Mouse (Mus musculus) CH12.LX (cell line): ENCODE measurements around the gene Cept1. TPM values are rescaled to one million over a fixed set of nuclear protein-coding genes. Genes with fewer than 3 reads are reported as not detected.

ENCODE experiments used
- DNase-seq: peaks from one replicate; pipeline ENCODE4 v3.0.0-alpha.2; 2013; ENCODE audit errors: extremely low read depth
- H3K27ac ChIP-seq: 2 replicates; pipeline ENCODE4 v1.5.1; 2012; ENCODE audit warnings: low read depth, mild to moderate bottlenecking, control low read depth, moderate library complexity; ENCODE audit not compliant: insufficient read depth
- H3K27me3 ChIP-seq: replicated peaks from 2 replicates; pipeline ENCODE3; 2012; ENCODE audit warnings: inconsistent platforms
- H3K36me3 ChIP-seq, 2 experiments: replicated peaks in 1 of 2; 2 replicates each; pipeline versions ENCODE3 to v1.6.1; 2012; ENCODE audit warnings: inconsistent platforms in 1 of 2, low read length in 1 of 2, mild to moderate bottlenecking in 1 of 2, mixed read lengths in 1 of 2, moderate library complexity in 1 of 2; ENCODE audit not compliant: control insufficient read depth in 1 of 2, insufficient read depth in 1 of 2
- H3K4me1 ChIP-seq, 2 experiments: 2 replicates each; pipeline ENCODE4 v1.6.1; 2012; ENCODE audit warnings: inconsistent platforms in 1 of 2, moderate library complexity in 1 of 2; ENCODE audit not compliant: insufficient read depth in 2 of 2, control insufficient read depth in 1 of 2
- H3K4me2 ChIP-seq: 2 replicates; pipeline ENCODE4 v1.6.1; 2012; ENCODE audit warnings: low read depth, mild to moderate bottlenecking, control low read depth; ENCODE audit not compliant: poor library complexity, insufficient read depth, severe bottlenecking
- H3K4me3 ChIP-seq, 3 experiments: fragments of 150-350 bp in 1 of 3; sonication (generic) in 1 of 3; replicated peaks in 1 of 3; 2 replicates each; pipeline versions ENCODE3 to v1.5.1; 2011 to 2012; ENCODE audit warnings: low read depth in 2 of 3, low read length in 2 of 3, mild to moderate bottlenecking in 2 of 3, moderate library complexity in 2 of 3, control low read depth in 1 of 3, improper control_type of control experiment in 1 of 3, inconsistent platforms in 1 of 3, mixed read lengths in 1 of 3; ENCODE audit not compliant: poor library complexity in 1 of 3
- H3K79me2 ChIP-seq: replicated peaks from 2 replicates; pipeline ENCODE4 v1.6.1; 2012; ENCODE audit warnings: mild to moderate bottlenecking, moderate library complexity; ENCODE audit not compliant: control insufficient read depth, poor library complexity, insufficient read depth, severe bottlenecking; ENCODE audit errors: extremely low read depth
- H3K9ac ChIP-seq: 2 replicates; pipeline ENCODE4 v1.6.1; 2012; ENCODE audit warnings: low read depth, mild to moderate bottlenecking, control low read depth, moderate library complexity; ENCODE audit not compliant: insufficient read depth
- H3K9me3 ChIP-seq: replicated peaks from 2 replicates; pipeline ENCODE3; 2012; ENCODE audit warnings: low read length, inconsistent platforms, mixed read lengths
- BHLHE40 ChIP-seq: IDR thresholded peaks from 2 replicates; pipeline ENCODE4 v1.6.1; 2011; ENCODE audit warnings: mild to moderate bottlenecking, low read depth, low read length, improper control_type of control experiment
- E2F4 ChIP-seq: IDR thresholded peaks from 2 replicates; pipeline ENCODE4 v1.6.1; 2011; ENCODE audit warnings: low read depth, low read length, improper control_type of control experiment; ENCODE audit not compliant: insufficient replicate concordance
- ELF1 ChIP-seq: IDR thresholded peaks from 2 replicates; pipeline ENCODE4 v1.6.1; 2014; ENCODE audit warnings: low read depth, mild to moderate bottlenecking, inconsistent platforms, low read length, improper control_type of control experiment
- EP300 ChIP-seq: IDR thresholded peaks from 2 replicates; pipeline ENCODE4 v1.6.1; 2011; ENCODE audit warnings: low read length, improper control_type of control experiment
- HCFC1 ChIP-seq: IDR thresholded peaks from 2 replicates; pipeline ENCODE4 v1.6.1; 2012; ENCODE audit warnings: low read depth, mild to moderate bottlenecking, inconsistent platforms, low read length, improper control_type of control experiment
- JUN ChIP-seq: IDR thresholded peaks from 2 replicates; pipeline ENCODE4 v1.6.1; 2011; ENCODE audit warnings: low read depth, mild to moderate bottlenecking, low read length, improper control_type of control experiment, moderate library complexity; ENCODE audit not compliant: insufficient read depth
- JUND ChIP-seq: conservative IDR thresholded peaks from 2 replicates; pipeline ENCODE4 v1.6.1; 2011; ENCODE audit warnings: low read depth, low read length, improper control_type of control experiment
- KAT2A ChIP-seq: IDR thresholded peaks from 2 replicates; pipeline ENCODE4 v1.6.1; 2012; ENCODE audit warnings: low read length, improper control_type of control experiment, inconsistent platforms; ENCODE audit not compliant: insufficient replicate concordance
- MAFK ChIP-seq: IDR thresholded peaks from 2 replicates; pipeline ENCODE4 v1.6.1; 2011; ENCODE audit warnings: low read length, improper control_type of control experiment; ENCODE audit not compliant: insufficient replicate concordance
- MAZ ChIP-seq: IDR thresholded peaks from 2 replicates; pipeline ENCODE4 v1.6.1; 2012; ENCODE audit warnings: low read depth, mild to moderate bottlenecking, inconsistent platforms, low read length, improper control_type of control experiment, moderate library complexity
- MEF2A ChIP-seq: IDR thresholded peaks from 2 replicates; pipeline ENCODE4 v1.6.1; 2014; ENCODE audit warnings: low read depth, mild to moderate bottlenecking, inconsistent platforms, low read length, improper control_type of control experiment, borderline replicate concordance
- NELFE ChIP-seq: IDR thresholded peaks from 2 replicates; pipeline ENCODE4 v1.6.1; 2011; ENCODE audit warnings: low read depth, low read length, improper control_type of control experiment
- NRF1 ChIP-seq: IDR thresholded peaks from 2 replicates; pipeline ENCODE4 v1.6.1; 2014; ENCODE audit warnings: low read depth, mild to moderate bottlenecking, inconsistent platforms, low read length, improper control_type of control experiment, moderate library complexity
- PAX5 ChIP-seq: IDR thresholded peaks from 2 replicates; pipeline ENCODE4 v1.6.1; 2012; ENCODE audit warnings: low read length, inconsistent platforms, mixed read lengths
- POLR2A ChIP-seq: IDR thresholded peaks from 2 replicates; pipeline ENCODE4 v1.6.1; 2011; ENCODE audit warnings: low read depth, mild to moderate bottlenecking, improper control_type of control experiment, low read length
- RAD21 ChIP-seq: IDR thresholded peaks from 2 replicates; pipeline ENCODE4 v1.6.1; 2011; ENCODE audit warnings: low read depth, mild to moderate bottlenecking, low read length, improper control_type of control experiment, moderate library complexity
- RCOR1 ChIP-seq: conservative IDR thresholded peaks from 2 replicates; pipeline ENCODE4 v1.6.1; 2012; ENCODE audit warnings: low read depth, mild to moderate bottlenecking, inconsistent platforms, low read length, improper control_type of control experiment
- TBP ChIP-seq: conservative IDR thresholded peaks from 2 replicates; pipeline ENCODE4 v1.6.1; 2011; ENCODE audit warnings: low read depth, low read length, improper control_type of control experiment
- USF1 ChIP-seq: IDR thresholded peaks from 2 replicates; pipeline ENCODE4 v1.6.1; 2014; ENCODE audit warnings: low read depth, mild to moderate bottlenecking, inconsistent platforms, low read length, improper control_type of control experiment
- USF2 ChIP-seq: conservative IDR thresholded peaks from 2 replicates; pipeline ENCODE4 v1.6.1; 2011; ENCODE audit warnings: low read depth, low read length, improper control_type of control experiment
- ZMIZ1 ChIP-seq: IDR thresholded peaks from 2 replicates; pipeline ENCODE4 v1.6.1; 2012; ENCODE audit warnings: low read depth, mild to moderate bottlenecking, inconsistent platforms, low read length, improper control_type of control experiment
- ZNF384 ChIP-seq: IDR thresholded peaks from 2 replicates; pipeline ENCODE4 v1.6.1; 2012; ENCODE audit warnings: low read depth, low read length, improper control_type of control experiment, inconsistent platforms
- dilution Hi-C: fragments of 300-500 bp; cut with MboI; formaldehyde crosslinking; loops from 2 replicates; pipeline ENCODE4 v1.14.3; 2020; ENCODE audit warnings: low sequenced_read_pairs; ENCODE audit not compliant: extremely low pct_unique_long_range_greater_than_20kb, extremely low pct_ligation_motif_present
- in situ Hi-C: fragments of 300-500 bp; cut with MboI; formaldehyde crosslinking; loops from 3 replicates; pipeline ENCODE4 v1.14.3; 2019; ENCODE audit warnings: low sequenced_read_pairs, low pct_ligation_motif_present, low pct_unique_long_range_greater_than_20kb, mixed read lengths
- polyA plus RNA-seq: library from polyadenylated mRNA; unstranded; fragments of >175 nt; gene quantifications from 2 replicates; pipeline ENCODE4 v1.2.1, GENCODE M21; 2012; ENCODE audit warnings: low read depth; ENCODE audit not compliant: insufficient read length
- total RNA-seq, 2 experiments: library from RNA; depleted of rRNA; stranded (reverse); fragments of 300-350 nt in 1 of 2; fragments of >200 nt in 1 of 2; gene quantifications; 2 replicates each; pipeline ENCODE4 v1.2.3; 2012 to 2014

Gene Cept1
- total and polyA plus RNA-seq, 3 experiments: 27.7 to 73.8 (median 32.7) TPM

- no peak for DNase-seq
- peaks cover 8 to 24% of the 10 kb centered on the region in 2 experiments for H3K4me1 ChIP-seq
These were observed 82.9 kb downstream of the Cept1 start for GRCm38 (mm10) chr3:106464750-106465149.

GRCm38 (mm10) chr3:106462493-106462892 is 85.1 kb downstream of the Cept1 start:
- Histone ChIP-seq H3K27me3 (no peaks in the 10 kb centered on the region), H3K4me2 (no peak overlapping the region), H3K79me2 (no peaks in the 10 kb centered on the region), H3K4me1 (peaks cover 5 to 24% of the 10 kb centered on the region in 2 experiments), H3K4me3 (no peak overlapping the region), H3K27ac (no peak overlapping the region), H3K9ac (no peak overlapping the region), H3K36me3 (no peaks in the 10 kb centered on the region), H3K9me3 (no peaks in the 10 kb centered on the region)
- in situ Hi-C loops (no loop called here), dilution Hi-C loops (no loop called here)
- TF ChIP-seq USF1 (no peak), RCOR1 (no peak), E2F4 (no peak), EP300 (no peak), POLR2A (no peak), ZMIZ1 (no peak), MAZ (no peak), KAT2A (no peak), MEF2A (no peak), HCFC1 (no peak), RAD21 (no peak), USF2 (no peak), ZNF384 (no peak), MAFK (no peak), JUN (no peak), PAX5 (no peak)
- no peak for DNase-seq

More at GRCm38 (mm10) chr3:106464750-106465149, 82.9 kb downstream of the Cept1 start:
- Histone ChIP-seq H3K27me3 (no peaks in the 10 kb centered on the region), H3K9me3 (no peaks in the 10 kb centered on the region), H3K79me2 (no peaks in the 10 kb centered on the region), H3K36me3 (no peaks in the 10 kb centered on the region), H3K9ac (peak overlapping the region; percentile 48), H3K27ac (peak overlapping the region; percentile 36; the same call in 1 of the 2 replicates), H3K4me3 (peak overlapping the region in 1 of 3 experiments; percentile 25), H3K4me2 (peak overlapping the region; percentile 42)
- dilution Hi-C loops: no loop called here
- in situ Hi-C loops: no loop called here
- no peak for TF ChIP-seq NELFE
- TF ChIP-seq BHLHE40: no peak
- TF ChIP-seq TBP: no peak
- TF ChIP-seq MEF2A: no peak
- no peak for TF ChIP-seq ELF1
- TF ChIP-seq ZNF384: no peak
- TF ChIP-seq JUND: no peak
- no peak for TF ChIP-seq NRF1
